ENCODE assay signal across 8 mouse cellular contexts in genomic region chr10:30844191-30845010, GRCm38 (mm10). TPM values are rescaled to one million over a fixed set of nuclear protein-coding genes. Genes with fewer than 3 reads are reported as not detected.
A peak's percentile ranks its signal among the peaks of the same experiment; 100 is the strongest.
DNase-seq lines count a peak whose midpoint lies in the region; ATAC-seq and TF ChIP-seq lines count a peak whose summit lies in the region.

No protein-coding gene starts in this region.

- H3K27ac ChIP-seq in heart, embryonic 13.5 days (replicated peaks), result peak overlapping the region; percentile 92
- H3K27ac ChIP-seq in kidney, postnatal 0 days, result no peak overlapping the region
- H3K27ac ChIP-seq in midbrain, embryonic 11.5 days (ENCODE audit: low read depth, low read length), result no peak overlapping the region

- H3K27me3 ChIP-seq in heart, embryonic 13.5 days (replicated peaks), result peaks cover 43% of the 10 kb centered on the region
- 0 out of 2 replicates have a peak, but pooled peaks cover 4% of the 10 kb centered on the region for H3K27me3 ChIP-seq in kidney, postnatal 0 days (ENCODE audit: insufficient read depth, low read length)
- H3K27me3 ChIP-seq in midbrain, embryonic 11.5 days (ENCODE audit: control insufficient read depth, insufficient read depth, low read length), result peaks cover 43% of the 10 kb centered on the region

- H3K36me3 ChIP-seq in heart, embryonic 13.5 days, result no peaks in the 10 kb centered on the region
- H3K36me3 ChIP-seq in kidney, postnatal 0 days (ENCODE audit: insufficient read depth, low read length), result no peaks in the 10 kb centered on the region
- no peaks in the 10 kb centered on the region for H3K36me3 ChIP-seq in midbrain, embryonic 11.5 days (ENCODE audit: control insufficient read depth, insufficient read depth, low read length)

- DNase-seq in ovary, adult 18-20 months (ENCODE audit: low spot score), result peak; percentile 26
- no peak for DNase-seq in ovary, postnatal 14 days (ENCODE audit: low spot score)
- DNase-seq in embryo, embryonic 10 days (ENCODE audit: low spot score), result peak; percentile 64
- DNase-seq in kidney, postnatal 0 days (ENCODE audit: low spot score), result peak; percentile 31
- peak; percentile 95 for DNase-seq in midbrain, embryonic 11.5 days (ENCODE audit: low spot score, missing footprints)
- DNase-seq in layer of hippocampus, adult 9-10 months (ENCODE audit: low spot score), result no peak
- no peak for DNase-seq in urinary bladder, postnatal 10 days (ENCODE audit: low spot score)

- H3K4me2 ChIP-seq in heart, embryonic 13.5 days, result peak overlapping the region; percentile 78
- peak overlapping the region; percentile 83 for H3K4me2 ChIP-seq in kidney, postnatal 0 days (ENCODE audit: low read length)
- peak overlapping the region; percentile 74 for H3K4me2 ChIP-seq in midbrain, embryonic 11.5 days

- H3K9ac ChIP-seq in heart, embryonic 13.5 days, result peak overlapping the region; percentile 83
- H3K9ac ChIP-seq in kidney, postnatal 0 days (ENCODE audit: low read depth, low read length), result peak overlapping the region; percentile 23; the same call in 1 of the 2 replicates
- H3K9ac ChIP-seq in midbrain, embryonic 11.5 days (ENCODE audit: low read length), result peak overlapping the region; percentile 47

- 5% methylated on average over 30 of the region's 30 CpGs for WGBS in heart, embryonic 13.5 days
- 12% methylated on average over 30 of the region's 30 CpGs for WGBS in kidney, postnatal 0 days
- under 1% methylated on average over 30 of the region's 30 CpGs for WGBS in midbrain, embryonic 11.5 days

- H3K4me1 ChIP-seq in heart, embryonic 13.5 days, result peaks cover 42% of the 10 kb centered on the region
- no peaks in the 10 kb centered on the region for H3K4me1 ChIP-seq in kidney, postnatal 0 days (replicated peaks; ENCODE audit: insufficient read depth, low read length)
- H3K4me1 ChIP-seq in midbrain, embryonic 11.5 days (ENCODE audit: control insufficient read depth, insufficient read depth, low read length), result peaks cover 14% of the 10 kb centered on the region

- no peak for ATAC-seq in heart, embryonic 13.5 days (ENCODE audit: extremely low read depth, insufficient number of reproducible peaks, low FRiP score, low TSS enrichment)
- no peak for ATAC-seq in kidney, postnatal 0 days (replicated peaks; ENCODE audit: low FRiP score, low read depth)
- peak; percentile 6; the same call in 1 of the 2 replicates for ATAC-seq in midbrain, embryonic 11.5 days (ENCODE audit: low FRiP score)

- no peak for TF ChIP-seq CTCF in kidney, postnatal 0 days (IDR thresholded peaks at IDR 0.05; ENCODE audit: low read depth)

- H3K9me3 ChIP-seq in heart, embryonic 13.5 days, result no peaks in the 10 kb centered on the region
- H3K9me3 ChIP-seq in kidney, postnatal 0 days (replicated peaks; ENCODE audit: low read length), result no peaks in the 10 kb centered on the region
- H3K9me3 ChIP-seq in midbrain, embryonic 11.5 days (ENCODE audit: control insufficient read depth, low read length), result no peaks in the 10 kb centered on the region

- H3K4me3 ChIP-seq in heart, embryonic 13.5 days, result peak overlapping the region; percentile 82
- H3K4me3 ChIP-seq in kidney, postnatal 0 days (replicated peaks; ENCODE audit: low read depth, low read length), result peak overlapping the region; percentile 56
- H3K4me3 ChIP-seq in midbrain, embryonic 11.5 days (ENCODE audit: low read depth, low read length), result peak overlapping the region; percentile 56

RNA-seq across cellular contexts. Expression of gene Hey2, which starts 1.8 kb away (rescaled TPM):
- polyA plus RNA-seq in heart, embryonic 13.5 days (2015; fragmentation: Nextera tagmentation; extraction: Ambion mirVana), result 39.7 and 41.2 TPM in 2 replicates
- 3.4 and 3.5 TPM in 2 replicates for polyA plus RNA-seq in kidney, postnatal 0 days (2015; fragmentation: Nextera tagmentation; extraction: Ambion mirVana)
- 2.8 and 4.0 TPM in 2 replicates for polyA plus RNA-seq in midbrain, embryonic 11.5 days (2014; fragmentation: Nextera tagmentation; extraction: Ambion mirVana)

RNA-seq across cellular contexts. Expression of gene Ncoa7, which starts 41.3 kb away (rescaled TPM):
- 7.1 and 7.2 TPM in 2 replicates for polyA plus RNA-seq in heart, embryonic 13.5 days (2015; fragmentation: Nextera tagmentation; extraction: Ambion mirVana)
- polyA plus RNA-seq in kidney, postnatal 0 days (2015; fragmentation: Nextera tagmentation; extraction: Ambion mirVana), result 19.6 and 21.9 TPM in 2 replicates
- 6.4 and 7.3 TPM in 2 replicates for polyA plus RNA-seq in midbrain, embryonic 11.5 days (2014; fragmentation: Nextera tagmentation; extraction: Ambion mirVana)

Comparison
In these comparisons a context has a peak if more than half of its experiments do, and no peak if none do; other contexts are left out.
1. DNase-seq: peak in ovary, adult 18-20 months (single experiment), embryo, embryonic 10 days (single experiment), kidney, postnatal 0 days (single experiment) and midbrain, embryonic 11.5 days (single experiment); none in ovary, postnatal 14 days (single experiment), layer of hippocampus, adult 9-10 months (single experiment) and urinary bladder, postnatal 10 days (single experiment).
2. H3K9ac ChIP-seq: peak in every context shown above with its lines; median percentile 83 in heart, embryonic 13.5 days; 47 in midbrain, embryonic 11.5 days; 23 in kidney, postnatal 0 days.
3. Peak in every context shown above with its lines, with median percentiles within 50 percentile points of each other: H3K4me2 ChIP-seq and H3K4me3 ChIP-seq.